12 mouse cellular contexts compared by ENCODE assay signal in genomic region chr7:99320524-99320923, GRCm38 (mm10). TPM values are rescaled to one million over a fixed set of nuclear protein-coding genes. Genes with fewer than 3 reads are reported as not detected.
DNase-seq lines count a peak whose midpoint lies in the region; ATAC-seq and TF ChIP-seq lines count a peak whose summit lies in the region.
"Had no signal": no experiment of that assay in that cellular context is flagged by ENCODE, and none has a peak within 500 bp of the region (broad histone marks: within the 10 kb centered on the region; RNA-seq: fewer than 3 reads in every experiment).

No protein-coding gene starts in this region.

- WGBS in intestine, postnatal 0 days: 37% methylated on average over 14 of the region's 14 CpGs
- 44% methylated on average over 14 of the region's 14 CpGs for WGBS in intestine, embryonic 15.5 days
- 39% methylated on average over 14 of the region's 14 CpGs for WGBS in embryonic facial prominence, embryonic 12.5 days
- WGBS in midbrain, embryonic 14.5 days: 27% methylated on average over 14 of the region's 14 CpGs

- H3K27me3 ChIP-seq in intestine, postnatal 0 days (replicated peaks; ENCODE audit: control insufficient read depth, insufficient read depth, low read length): no peaks in the 10 kb centered on the region
- 0 out of 2 replicates have a peak, but pooled peaks cover 4% of the 10 kb centered on the region for H3K27me3 ChIP-seq in intestine, embryonic 15.5 days (replicated peaks)
- 0 out of 2 replicates have a peak, but pooled peaks cover 4% of the 10 kb centered on the region for H3K27me3 ChIP-seq in embryonic facial prominence, embryonic 12.5 days
- H3K27me3 ChIP-seq in midbrain, embryonic 14.5 days (ENCODE audit: control insufficient read depth, insufficient read depth, low read length): no peaks in the 10 kb centered on the region

- no peak overlapping the region for H3K4me3 ChIP-seq in intestine, postnatal 0 days (ENCODE audit: low read depth, low read length)
- H3K4me3 ChIP-seq in intestine, embryonic 15.5 days (replicated peaks): no peak overlapping the region
- no peak overlapping the region for H3K4me3 ChIP-seq in embryonic facial prominence, embryonic 12.5 days
- no peak overlapping the region for H3K4me3 ChIP-seq in midbrain, embryonic 14.5 days (replicated peaks; ENCODE audit: low read depth, low read length)
- H3K4me3 ChIP-seq: liver, embryonic 12.5 days had no signal

- no peak for TF ChIP-seq CTCF in intestine, postnatal 0 days (IDR thresholded peaks at IDR 0.05; ENCODE audit: low read depth)

- H3K9ac ChIP-seq in intestine, postnatal 0 days (ENCODE audit: low read depth, low read length): no peak overlapping the region
- H3K9ac ChIP-seq in intestine, embryonic 15.5 days: no peak overlapping the region
- no peak overlapping the region; the same call in 1 of the 2 replicates for H3K9ac ChIP-seq in embryonic facial prominence, embryonic 12.5 days
- no peak overlapping the region for H3K9ac ChIP-seq in midbrain, embryonic 14.5 days (replicated peaks; ENCODE audit: low read length)
- H3K9ac ChIP-seq: liver, embryonic 12.5 days had no signal

- ATAC-seq in intestine, postnatal 0 days: no peak
- no peak for ATAC-seq in intestine, embryonic 15.5 days
- ATAC-seq in embryonic facial prominence, embryonic 12.5 days (ENCODE audit: insufficient number of reproducible peaks, insufficient read depth, low FRiP score, low TSS enrichment): no peak
- ATAC-seq in midbrain, embryonic 14.5 days (ENCODE audit: low FRiP score, low TSS enrichment): no peak
- ATAC-seq: liver, embryonic 12.5 days had no signal

- no peak overlapping the region for H3K27ac ChIP-seq in intestine, postnatal 0 days (ENCODE audit: low read depth, low read length)
- H3K27ac ChIP-seq in intestine, embryonic 15.5 days: no peak overlapping the region
- no peak overlapping the region for H3K27ac ChIP-seq in embryonic facial prominence, embryonic 12.5 days
- H3K27ac ChIP-seq in midbrain, embryonic 14.5 days (replicated peaks; ENCODE audit: low read depth, low read length): peak overlapping the region; percentile 61
- H3K27ac ChIP-seq: liver, embryonic 12.5 days had no signal

- H3K4me1 ChIP-seq in intestine, postnatal 0 days (replicated peaks; ENCODE audit: control insufficient read depth, insufficient read depth, low read length): no peaks in the 10 kb centered on the region
- H3K4me1 ChIP-seq in intestine, embryonic 15.5 days (replicated peaks): peaks cover 14% of the 10 kb centered on the region
- H3K4me1 ChIP-seq in embryonic facial prominence, embryonic 12.5 days: peaks cover 27% of the 10 kb centered on the region
- H3K4me1 ChIP-seq in midbrain, embryonic 14.5 days (ENCODE audit: control insufficient read depth, insufficient read depth, low read length): peaks cover 23% of the 10 kb centered on the region; the same call in 1 of the 2 replicates
- H3K4me1 ChIP-seq: liver, embryonic 12.5 days had no signal

- H3K36me3 ChIP-seq in intestine, postnatal 0 days (ENCODE audit: control insufficient read depth, insufficient read depth): no peaks in the 10 kb centered on the region
- H3K36me3 ChIP-seq in intestine, embryonic 15.5 days: no peaks in the 10 kb centered on the region
- no peaks in the 10 kb centered on the region for H3K36me3 ChIP-seq in embryonic facial prominence, embryonic 12.5 days
- H3K36me3 ChIP-seq in midbrain, embryonic 14.5 days (ENCODE audit: control insufficient read depth, insufficient read depth, low read length): peaks cover 73% of the 10 kb centered on the region
- H3K36me3 ChIP-seq: liver, embryonic 12.5 days had no signal

- H3K4me2 ChIP-seq in intestine, postnatal 0 days (replicated peaks; ENCODE audit: low read depth): 0 out of 2 replicates have a peak overlapping the region, but pooled peaks have one; percentile 13
- no peak overlapping the region for H3K4me2 ChIP-seq in intestine, embryonic 15.5 days (replicated peaks)
- H3K4me2 ChIP-seq in embryonic facial prominence, embryonic 12.5 days (replicated peaks): 0 out of 2 replicates have a peak overlapping the region, but pooled peaks have one; percentile 10
- peak overlapping the region; percentile 15; the same call in 1 of the 2 replicates for H3K4me2 ChIP-seq in midbrain, embryonic 14.5 days (ENCODE audit: low read length)
- H3K4me2 ChIP-seq: liver, embryonic 12.5 days had no signal

- peak; percentile 54 for DNase-seq in adrenal gland, adult 8-10 months
- peak; percentile 51 for DNase-seq in midbrain, embryonic 14.5 days
- DNase-seq in urinary bladder, adult 2 months (ENCODE audit: low spot score): no peak
- DNase-seq in cerebellum, adult 11 months: no peak
- no peak for DNase-seq in heart, postnatal 4 days
- DNase-seq: cerebellum, adult 18-20 months; thymus, postnatal 36 days had no signal

- H3K9me3 ChIP-seq in intestine, postnatal 0 days (ENCODE audit: control insufficient read depth): no peaks in the 10 kb centered on the region
- no peaks in the 10 kb centered on the region for H3K9me3 ChIP-seq in intestine, embryonic 15.5 days
- H3K9me3 ChIP-seq in embryonic facial prominence, embryonic 12.5 days: no peaks in the 10 kb centered on the region
- H3K9me3 ChIP-seq in midbrain, embryonic 14.5 days (ENCODE audit: control insufficient read depth, low read length): no peaks in the 10 kb centered on the region
- H3K9me3 ChIP-seq: liver, embryonic 12.5 days had no signal

RNA-seq across cellular contexts. Expression of gene Serpinh1, which starts 32.5 kb away (rescaled TPM):
- 199 and 204 TPM in 2 replicates for polyA plus RNA-seq in intestine, postnatal 0 days (2015; fragmentation: Nextera tagmentation; extraction: Ambion mirVana)
- polyA plus RNA-seq in intestine, embryonic 15.5 days (2015; fragmentation: Nextera tagmentation; extraction: Ambion mirVana): 1,021 and 1,056 TPM in 2 replicates
- total RNA-seq in adrenal gland, adult 8-10 months (2022): 100 to 1,000 TPM; 127 to 266 (median 171) TPM
- polyA plus RNA-seq in embryonic facial prominence, embryonic 12.5 days (2016; fragmentation: Nextera tagmentation; extraction: Ambion mirVana): 1,388 and 1,403 TPM in 2 replicates
- 61.6 and 89.0 TPM in 2 replicates for polyA plus RNA-seq in midbrain, embryonic 14.5 days (2014; fragmentation: Nextera tagmentation; extraction: Ambion mirVana)
- polyA plus RNA-seq in urinary bladder, adult 2 months (2012; rRNA removed): 473 and 550 TPM in 2 replicates
- total RNA-seq in heart, postnatal 4 days (2021): 100 to 1,000 TPM; 557 to 601 TPM
- total RNA-seq: monocyte, adult 5-6 weeks had no signal

RNA-seq across cellular contexts. Expression of gene Map6, which starts 53.3 kb away (rescaled TPM):
- 3.7 and 4.1 TPM in 2 replicates for polyA plus RNA-seq in intestine, postnatal 0 days (2015; fragmentation: Nextera tagmentation; extraction: Ambion mirVana)
- polyA plus RNA-seq in intestine, embryonic 15.5 days (2015; fragmentation: Nextera tagmentation; extraction: Ambion mirVana): 6.1 and 6.8 TPM in 2 replicates
- 10 to 100 TPM in 3 of 4 experiments, 1 to 10 TPM in 1; 8.6 to 14.1 (median 12.4) TPM for total RNA-seq in adrenal gland, adult 8-10 months (2022)
- 12.6 and 13.0 TPM in 2 replicates for polyA plus RNA-seq in embryonic facial prominence, embryonic 12.5 days (2016; fragmentation: Nextera tagmentation; extraction: Ambion mirVana)
- polyA plus RNA-seq in midbrain, embryonic 14.5 days (2014; fragmentation: Nextera tagmentation; extraction: Ambion mirVana): 94.4 and 102 TPM in 2 replicates
- 13.1 and 16.0 TPM in 2 replicates for polyA plus RNA-seq in urinary bladder, adult 2 months (2012; rRNA removed)
- total RNA-seq in heart, postnatal 4 days (2021): 1 to 10 TPM; 4.6 to 4.8 TPM
- total RNA-seq: monocyte, adult 5-6 weeks had no signal

Comparison
In these comparisons a context has a peak if more than half of its experiments do, and no peak if none do; other contexts are left out.
1. DNase-seq: peak in adrenal gland, adult 8-10 months (single experiment) and midbrain, embryonic 14.5 days (single experiment); none in urinary bladder, adult 2 months (single experiment), cerebellum, adult 11 months (single experiment) and heart, postnatal 4 days (single experiment).